Mouse (Mus musculus) layer of hippocampus, adult 9-10 months (tissue): ENCODE results near the gene Cln3.

Experiments
- DNase-seq: peaks from one replicate; pipeline ENCODE4 v3.0.0; 2022; ENCODE audit warnings: low spot score

Gene Cln3

GRCm38 (mm10) chr7:126585717-126586116 lies at the start of gene Cln3:
Cln3 (minus strand) TSS chr7:126585817.
- DNase-seq = no peak

- no peak for DNase-seq
Observed at GRCm38 (mm10) chr7:126635375-126635774, 49.8 kb upstream of the Cln3 start.

GRCm38 (mm10) chr7:126632478-126632877 lies 46.9 kb upstream of the Cln3 start:
- no peak for DNase-seq

GRCm38 (mm10) chr7:126630824-126631518 lies 45.4 kb upstream of the Cln3 start, which contains the start of gene Nupr1:
Nupr1 (minus strand) TSS chr7:126630861.
- no peak for DNase-seq

GRCm38 (mm10) chr7:126629915-126630314 lies 44.3 kb upstream of the Cln3 start:
- DNase-seq = no peak

- no peak for DNase-seq
Observed at GRCm38 (mm10) chr7:126628111-126628510, 42.5 kb upstream of the Cln3 start.

GRCm38 (mm10) chr7:126625807-126626600 lies 40.4 kb upstream of the Cln3 start:
- no peak for DNase-seq

- no peak for DNase-seq
Observed at GRCm38 (mm10) chr7:126625369-126625768, 39.8 kb upstream of the Cln3 start.

- DNase-seq = no peak
Observed at GRCm38 (mm10) chr7:126624774-126625173, 39.2 kb upstream of the Cln3 start.

- DNase-seq = no peak
Observed at GRCm38 (mm10) chr7:126623381-126623780, 37.8 kb upstream of the Cln3 start.

- DNase-seq = no peak
Observed at GRCm38 (mm10) chr7:126621452-126622359, 36.1 kb upstream of the Cln3 start.

GRCm38 (mm10) chr7:126619559-126620275 lies 34.1 kb upstream of the Cln3 start:
- no peak for DNase-seq

- DNase-seq = no peak
Observed at GRCm38 (mm10) chr7:126616707-126617106, 31.1 kb upstream of the Cln3 start.

- DNase-seq = no peak
Observed at GRCm38 (mm10) chr7:126612736-126613135, 27.1 kb upstream of the Cln3 start.

GRCm38 (mm10) chr7:126607796-126608195 lies 22.2 kb upstream of the Cln3 start:
- DNase-seq = no peak

- no peak for DNase-seq
Observed at GRCm38 (mm10) chr7:126607064-126607463, 21.4 kb upstream of the Cln3 start.

GRCm38 (mm10) chr7:126606611-126607010 lies 21.0 kb upstream of the Cln3 start:
- no peak for DNase-seq

- DNase-seq = no peak
Observed at GRCm38 (mm10) chr7:126602650-126603049, 17.0 kb upstream of the Cln3 start.

GRCm38 (mm10) chr7:126601896-126602295 lies 16.3 kb upstream of the Cln3 start:
- DNase-seq = no peak

GRCm38 (mm10) chr7:126598919-126599318 lies 13.3 kb upstream of the Cln3 start:
- DNase-seq = no peak

GRCm38 (mm10) chr7:126596414-126596813 lies 10.8 kb upstream of the Cln3 start:
- no peak for DNase-seq

GRCm38 (mm10) chr7:126595890-126596289 lies 10.3 kb upstream of the Cln3 start:
- DNase-seq = no peak
